Mouse (Mus musculus) kidney, postnatal 10 days (tissue): ENCODE results near the gene Ddx1.
"Not testable (repeated sequence)": the region's sequence is repeated elsewhere in the genome, so short reads cannot be mapped to it uniquely, and the experiment has no call there.

Experiments
- DNase-seq: peaks from one replicate; pipeline ENCODE4 v3.0.0; 2021; ENCODE audit warnings: mixed read lengths

The Ddx1 gene

GRCm38 (mm10) chr12:13202322-13202721 lies 46.7 kb downstream of the Ddx1 start:
- DNase-seq: no peak

- DNase-seq: no peak
Measured at GRCm38 (mm10) chr12:13200576-13200975, 48.4 kb downstream of the Ddx1 start.

GRCm38 (mm10) chr12:13199338-13200301 lies 49.4 kb downstream of the Ddx1 start:
- no peak for DNase-seq

GRCm38 (mm10) chr12:13198157-13198556 lies 50.9 kb downstream of the Ddx1 start:
- DNase-seq: no peak

GRCm38 (mm10) chr12:13196146-13196545 lies 52.9 kb downstream of the Ddx1 start:
- no peak for DNase-seq

- no peak for DNase-seq
Measured at GRCm38 (mm10) chr12:13195506-13195905, 53.5 kb downstream of the Ddx1 start.

GRCm38 (mm10) chr12:13188059-13188700 lies 60.8 kb downstream of the Ddx1 start:
- no peak for DNase-seq

GRCm38 (mm10) chr12:13186209-13186608 lies 62.8 kb downstream of the Ddx1 start:
- no peak for DNase-seq

GRCm38 (mm10) chr12:13184873-13185361 lies 64.1 kb downstream of the Ddx1 start:
- DNase-seq: peak; percentile 21

- not testable (repeated sequence) for DNase-seq
Measured at GRCm38 (mm10) chr12:13184136-13184535, 64.9 kb downstream of the Ddx1 start.

- DNase-seq: peak; percentile 17
Measured at GRCm38 (mm10) chr12:13182220-13182619, 66.8 kb downstream of the Ddx1 start.

- DNase-seq: no peak
Measured at GRCm38 (mm10) chr12:13181721-13182120, 67.3 kb downstream of the Ddx1 start.

GRCm38 (mm10) chr12:13180715-13181335 lies 68.2 kb downstream of the Ddx1 start:
- peak; percentile 57 for DNase-seq

- DNase-seq: no peak
Measured at GRCm38 (mm10) chr12:13180332-13180714, 68.7 kb downstream of the Ddx1 start.

- peak; percentile 62 for DNase-seq
Measured at GRCm38 (mm10) chr12:13177606-13178005, 71.4 kb downstream of the Ddx1 start.

GRCm38 (mm10) chr12:13176927-13177326 lies 72.1 kb downstream of the Ddx1 start:
- no peak for DNase-seq

- peak; percentile 59 for DNase-seq
Measured at GRCm38 (mm10) chr12:13176136-13176535, 72.9 kb downstream of the Ddx1 start.

GRCm38 (mm10) chr12:13174022-13174421 lies 75.0 kb downstream of the Ddx1 start:
- DNase-seq: no peak

GRCm38 (mm10) chr12:13168073-13168472 lies 80.9 kb downstream of the Ddx1 start:
- DNase-seq: no peak

- DNase-seq: no peak
Measured at GRCm38 (mm10) chr12:13167116-13167515, 81.9 kb downstream of the Ddx1 start.
